Mouse (Mus musculus) liver, embryonic 18 days (tissue): ENCODE measurements around the gene Lyar. TPM values are rescaled to one million over a fixed set of nuclear protein-coding genes. Genes with fewer than 3 reads are reported as not detected.

ENCODE experiments used
- polyA plus RNA-seq: library from polyadenylated mRNA; depleted of rRNA; stranded (reverse); fragments of >200 nt; gene quantifications from 2 replicates; pipeline ENCODE4 v1.2.3, GENCODE M21; 2012; rRNA removed

The Lyar gene
- polyA plus RNA-seq, result 20.4 and 21.5 TPM in 2 replicates

DNA sequence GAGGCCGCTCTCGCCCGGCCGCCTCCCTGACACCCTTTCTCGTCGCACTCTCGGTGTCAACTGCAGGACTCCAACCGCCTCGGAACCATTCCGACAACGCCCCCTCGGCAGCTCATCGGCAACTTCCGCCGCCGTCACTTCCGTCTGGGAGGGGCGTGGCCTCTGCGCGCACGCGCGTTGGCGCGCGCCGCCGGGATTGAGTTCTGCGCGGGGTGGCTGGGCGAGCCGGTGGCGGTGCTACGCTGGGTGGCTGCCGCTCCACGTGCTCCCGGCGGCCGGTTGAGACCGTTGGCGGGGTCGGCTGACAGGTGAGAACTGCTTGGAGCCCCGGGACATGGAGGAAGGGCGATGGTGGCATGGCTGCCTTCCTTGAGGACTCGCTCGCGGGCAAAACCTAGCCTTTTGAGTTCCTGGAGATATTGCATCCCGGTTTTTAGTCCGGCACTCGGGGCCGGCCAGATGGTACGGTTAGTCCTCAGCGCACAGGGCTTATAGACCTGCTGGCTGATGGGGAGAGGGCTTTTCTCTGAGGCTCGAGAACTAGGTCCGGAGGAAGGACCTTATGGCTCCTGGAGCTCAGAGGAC lies at the start of gene Lyar, which contains the start of gene Zbtb49:
Gene Lyar, plus strand, starts transcription at position 143 of the 585 bp plus-strand sequence.
Gene Zbtb49, minus strand, starts transcription at position 130 of the 585 bp plus-strand sequence.

DNA sequence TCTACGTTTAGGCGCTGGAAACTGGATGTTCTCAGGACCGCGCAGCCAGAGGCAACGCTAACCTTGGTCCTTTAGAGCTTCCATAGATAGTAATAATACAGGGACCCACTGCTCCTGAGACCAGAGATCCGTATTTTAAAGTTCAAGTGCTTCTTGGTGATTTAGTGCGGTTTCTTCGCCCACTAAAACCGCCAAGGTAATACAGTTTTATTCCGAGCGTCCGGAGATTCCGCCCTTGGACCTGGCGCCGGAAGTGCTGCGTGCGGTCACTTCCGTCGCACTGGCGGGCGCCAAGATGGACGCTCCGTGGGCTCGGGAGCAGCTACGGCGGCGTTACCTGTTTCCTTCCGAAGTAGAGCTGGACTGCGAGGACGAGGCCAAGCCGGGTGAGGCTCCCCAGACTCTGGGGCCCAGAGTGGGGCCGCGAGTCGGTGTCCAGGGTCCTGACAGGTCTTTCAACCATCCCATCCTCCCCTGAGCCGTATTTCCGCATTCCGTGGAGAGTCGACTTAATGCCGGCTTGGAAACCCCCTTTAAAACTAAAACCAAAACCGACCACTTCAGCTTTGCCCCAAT lies 39.9 kb downstream of the Lyar start, which contains the start of gene Tmem128:
Gene Tmem128, plus strand, starts transcription at position 79 of the 576 bp plus-strand sequence.

DNA sequence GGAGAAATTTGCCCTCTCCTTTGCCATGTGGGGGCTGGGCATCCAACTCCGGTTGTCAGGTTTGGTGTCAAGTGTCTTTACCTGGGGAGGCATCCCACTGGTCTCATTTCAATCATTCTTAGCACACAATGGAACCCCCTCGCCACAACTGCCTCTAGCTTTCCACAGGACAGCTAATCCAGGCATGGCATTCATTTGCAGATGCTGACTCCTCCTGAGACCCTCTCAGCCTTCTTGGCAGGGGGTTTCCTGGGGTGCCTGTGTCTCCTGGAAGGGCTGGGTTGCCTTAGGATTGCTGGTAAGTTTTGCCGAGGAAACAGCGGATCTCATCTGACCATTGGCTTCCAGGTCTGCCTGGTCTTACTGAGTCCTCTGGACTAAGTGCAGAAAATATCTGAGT lies 55.5 kb downstream of the Lyar start, which contains the start of gene Otop1:
Gene Otop1, plus strand, starts transcription at position 202 of the 400 bp plus-strand sequence.

Other genes starting within 250 kb of the Lyar start
- 10.4 and 10.6 TPM in 2 replicates for gene Stx18, start 181.7 kb upstream of the Lyar start, polyA plus RNA-seq
- gene Nsg1, start 60.6 kb upstream of the Lyar start, polyA plus RNA-seq, result 1.0 and 1.8 TPM in 2 replicates
- 2.9 and 3.5 TPM in 2 replicates for gene Zbtb49, start within 50 bp of the Lyar start, polyA plus RNA-seq
- 24.3 and 24.4 TPM in 2 replicates for gene Tmem128, start 39.7 kb downstream of the Lyar start, polyA plus RNA-seq
- 0.01 TPM in 1 of 2 replicates, not detected in the other for gene Otop1, start 55.5 kb downstream of the Lyar start, polyA plus RNA-seq
- gene Drd5, start 98.9 kb downstream of the Lyar start, polyA plus RNA-seq, result not detected in 2 replicates